Mouse (Mus musculus): ENCODE results near the gene Acer1.
A peak's percentile ranks its signal among the peaks of the same experiment; 100 is the strongest.

DNA sequence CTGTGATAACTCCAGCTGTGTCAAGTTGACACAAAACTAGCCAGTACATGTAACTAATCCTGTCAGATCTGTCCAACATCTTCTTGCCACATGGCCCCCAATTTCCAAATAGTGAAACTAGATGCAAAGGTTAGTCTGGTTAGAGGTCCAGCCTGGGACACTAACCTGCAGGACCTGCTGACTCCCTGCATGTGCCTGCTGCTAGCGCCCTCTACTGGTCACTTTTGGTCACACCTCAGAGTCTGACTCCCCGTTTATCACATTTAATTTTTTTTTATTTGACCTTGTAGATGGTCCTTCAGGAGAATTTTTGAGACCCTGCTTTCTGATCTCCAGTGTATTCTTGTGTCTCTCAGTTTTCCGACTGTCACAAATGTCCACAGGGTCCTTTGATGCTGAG, 31.0 kb downstream of the Acer1 start:
- TF ChIP-seq EP300 (IDR thresholded peaks at IDR 0.05; ENCODE audit: low read depth) (no peak), CTCF (IDR thresholded peaks at IDR 0.05; ENCODE audit: low read depth) (peak; percentile 89)
